Mouse (Mus musculus) bone marrow macrophage, adult 2 months (primary cell): ENCODE measurements around the gene Zfp69.

Experiments used
- CTCF ChIP-seq: IDR thresholded peaks from 2 replicates; pipeline ENCODE4 v1.5.1; 2012; ENCODE audit warnings: low read depth, mild to moderate bottlenecking, low read length, moderate library complexity
- POLR2A ChIP-seq: IDR thresholded peaks from 2 replicates; pipeline ENCODE4 v1.6.1; 2012; ENCODE audit warnings: mild to moderate bottlenecking, low read depth, low read length, borderline replicate concordance

DNA sequence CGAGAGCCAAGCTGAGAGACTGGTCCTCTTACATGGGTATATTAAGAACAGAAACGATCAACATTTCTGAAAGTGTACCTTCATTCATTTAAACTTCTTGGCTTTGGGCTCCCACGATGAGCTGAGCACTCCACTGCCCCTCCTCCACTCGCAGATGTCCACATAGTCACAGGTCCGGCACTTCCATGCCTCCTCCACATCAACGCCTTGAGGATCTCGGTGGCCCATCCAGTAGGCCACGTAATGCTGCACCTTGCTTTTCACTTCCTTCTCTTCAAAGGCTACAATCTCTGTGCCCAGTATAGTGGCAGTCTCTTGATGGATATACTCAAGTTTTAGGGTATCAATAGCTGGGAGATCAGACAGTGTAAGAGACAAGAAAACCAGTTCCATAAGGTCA lies 30.0 kb downstream of the Zfp69 start:
- no peak for TF ChIP-seq POLR2A
- TF ChIP-seq CTCF, result no peak
